Mouse (Mus musculus) frontal cortex, postnatal 36 days (tissue): ENCODE results near the gene Cntrl.
A peak's percentile ranks its signal among the peaks of the same experiment; 100 is the strongest.

Source experiments
- DNase-seq, 2 experiments: peaks; one replicate each; pipeline ENCODE4 v3.0.0; 2022; ENCODE audit warnings: low spot score in 2 of 2

Cntrl gene

DNA sequence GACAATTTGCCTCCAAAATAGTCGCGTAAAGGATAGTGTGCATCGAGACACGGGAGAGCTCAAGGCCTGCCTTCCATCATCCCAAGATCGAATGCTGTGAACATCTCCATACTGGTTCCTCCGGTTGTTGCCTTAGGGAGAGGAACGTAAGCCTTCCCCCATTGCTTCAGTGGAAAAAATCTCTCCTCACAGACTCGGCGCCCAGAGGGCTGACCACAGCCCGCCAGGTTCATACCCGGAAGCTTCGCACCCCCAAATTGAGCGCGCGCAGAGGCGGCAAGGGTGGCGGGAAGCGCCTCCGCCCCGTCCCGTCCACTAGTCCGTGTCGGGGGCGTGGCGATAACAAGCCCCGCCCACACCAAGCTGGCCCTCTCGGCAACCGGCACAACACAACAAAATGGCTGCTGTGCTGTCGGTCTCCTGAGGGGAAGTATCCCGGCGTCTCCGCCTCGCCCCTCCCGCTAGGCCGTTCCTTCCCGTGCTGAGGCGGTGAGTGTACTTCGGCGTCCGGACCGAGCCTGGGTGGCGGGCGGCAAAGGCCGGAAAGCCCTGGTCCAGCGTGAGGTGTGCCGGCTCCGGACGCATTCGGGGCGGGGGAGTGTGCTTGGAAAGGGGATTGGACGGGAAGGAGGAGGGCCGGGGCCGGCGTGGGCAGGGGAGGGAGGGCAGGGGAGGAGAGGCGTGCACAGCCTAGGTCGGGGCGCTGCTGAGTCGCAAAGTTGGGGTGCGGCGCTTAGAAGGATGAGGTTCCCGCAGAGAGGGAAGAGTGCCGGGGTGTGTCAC, at the start of gene Cntrl:
Gene Cntrl, plus strand, starts transcription at position 352 of the 783 bp plus-strand sequence.
- DNase-seq: peak; percentile 94

DNA sequence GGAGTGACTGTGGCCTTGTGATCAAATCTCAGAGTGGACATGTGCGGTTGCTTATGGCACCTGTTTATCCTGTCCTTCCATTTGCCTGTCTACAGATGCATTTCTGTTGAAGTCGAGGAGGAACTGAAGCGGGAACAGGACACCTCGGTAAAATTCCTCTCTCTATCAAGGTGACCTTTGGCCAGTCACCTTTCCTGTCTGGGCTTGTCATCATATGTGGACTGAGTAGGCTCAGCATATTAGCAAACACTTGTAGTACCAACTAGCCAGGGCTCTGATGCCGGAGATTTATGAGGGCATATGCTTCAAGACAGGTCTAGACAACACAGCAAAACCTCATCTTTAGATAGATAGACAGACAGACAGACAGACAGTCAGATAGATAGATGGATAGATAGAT, 49.0 kb upstream of the Cntrl start:
- DNase-seq: no peak

DNA sequence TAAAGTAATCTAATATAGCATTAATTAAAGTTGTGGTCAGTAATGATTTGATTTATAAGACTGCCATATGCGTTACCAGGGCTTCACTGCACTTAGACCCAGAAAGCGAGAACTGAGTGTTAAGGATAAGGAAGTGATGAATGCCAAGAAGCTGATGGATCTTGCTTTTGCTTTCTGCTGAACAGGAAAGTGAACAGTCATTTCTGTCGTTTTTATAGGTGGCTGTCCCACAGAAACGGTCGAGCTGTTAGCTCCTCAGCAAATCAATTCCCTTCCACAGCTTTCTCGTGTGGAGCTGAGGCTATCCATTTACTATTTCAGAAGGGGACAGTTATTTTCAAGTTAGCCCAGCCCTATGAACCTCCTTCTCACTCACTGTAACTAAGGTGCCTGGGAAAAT, 48.4 kb upstream of the Cntrl start:
- no peak for DNase-seq

DNA sequence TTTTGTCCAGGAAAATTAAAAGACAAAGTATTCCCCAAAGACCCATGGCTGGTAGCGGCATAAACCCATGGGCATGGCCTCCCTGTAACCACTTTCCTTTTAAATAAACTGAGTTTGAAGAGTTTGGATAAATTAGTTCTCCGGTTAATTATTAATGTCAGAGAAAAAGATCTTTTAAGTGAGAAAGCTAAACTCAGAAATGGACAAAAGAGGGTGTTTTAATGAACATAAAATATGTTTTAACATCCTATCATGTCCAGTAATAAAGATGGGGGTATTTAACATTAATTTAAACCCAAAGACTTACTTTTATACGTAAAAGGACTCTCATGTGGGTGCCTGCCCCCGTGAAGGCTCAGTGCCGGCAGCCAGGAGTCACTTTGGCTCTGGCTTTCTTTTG, 48.0 kb upstream of the Cntrl start, which contains the start of gene Hc:
Gene Hc, minus strand, starts transcription at position 101 of the 400 bp plus-strand sequence.
- no peak for DNase-seq

DNA sequence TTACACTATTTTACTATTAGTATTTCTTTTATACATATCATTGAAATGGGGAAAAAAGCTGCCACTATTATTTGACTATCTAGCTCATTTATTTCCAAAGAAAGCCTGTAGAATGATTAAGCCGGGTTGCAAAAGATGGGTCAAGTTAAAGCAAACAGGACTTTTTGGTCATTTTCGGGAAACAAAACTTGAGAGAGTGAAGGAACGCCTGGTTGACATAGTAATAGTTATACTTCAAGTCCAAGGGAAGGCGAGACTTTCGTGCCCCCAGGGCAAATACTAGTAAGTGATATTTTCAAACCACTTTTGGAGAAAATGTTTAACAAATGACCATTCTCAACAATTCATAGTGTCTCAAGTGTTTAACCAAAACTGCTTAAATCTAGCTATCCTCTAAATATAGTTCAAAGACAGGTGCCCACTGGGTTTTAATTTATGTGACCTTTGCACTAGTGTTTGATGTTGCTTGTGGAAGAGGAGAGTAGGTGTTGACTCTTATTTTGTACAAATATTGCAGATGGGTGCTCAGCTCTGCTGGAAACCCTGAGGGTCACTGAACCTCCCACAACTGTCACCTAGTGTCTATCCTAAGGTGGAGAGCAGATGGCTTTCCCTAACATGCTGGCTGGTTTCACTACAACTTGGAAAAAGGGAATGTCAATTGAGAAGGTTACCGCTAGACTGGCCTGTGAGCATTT, 45.8 kb upstream of the Cntrl start:
- DNase-seq: no peak

DNA sequence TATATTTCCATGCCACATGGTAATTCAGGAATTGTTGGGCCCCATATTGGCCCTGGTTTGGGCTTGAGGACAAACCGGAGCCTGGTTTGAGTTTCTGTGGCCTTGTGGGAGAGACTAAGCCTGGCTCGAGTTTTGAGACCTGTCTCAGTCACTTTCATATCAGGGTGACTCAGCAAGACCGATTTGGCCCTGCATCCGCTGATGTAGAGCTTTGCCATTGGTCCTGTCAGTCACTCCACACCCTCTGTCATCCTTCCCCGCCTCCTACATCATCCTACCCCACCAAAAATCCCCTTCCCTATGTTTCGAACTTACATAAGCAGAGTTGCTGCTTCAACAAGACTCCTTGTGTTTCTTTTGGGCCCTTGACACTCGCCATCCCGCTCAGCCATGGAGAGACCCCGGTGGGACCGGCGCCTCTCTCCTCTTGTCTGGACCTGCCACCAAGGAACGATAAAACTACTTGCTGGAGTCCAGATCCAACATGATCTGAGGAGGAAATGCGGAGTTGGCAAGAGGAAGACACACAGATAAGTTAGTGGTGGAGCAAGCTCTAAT, 42.7 kb upstream of the Cntrl start:
- no peak for DNase-seq

DNA sequence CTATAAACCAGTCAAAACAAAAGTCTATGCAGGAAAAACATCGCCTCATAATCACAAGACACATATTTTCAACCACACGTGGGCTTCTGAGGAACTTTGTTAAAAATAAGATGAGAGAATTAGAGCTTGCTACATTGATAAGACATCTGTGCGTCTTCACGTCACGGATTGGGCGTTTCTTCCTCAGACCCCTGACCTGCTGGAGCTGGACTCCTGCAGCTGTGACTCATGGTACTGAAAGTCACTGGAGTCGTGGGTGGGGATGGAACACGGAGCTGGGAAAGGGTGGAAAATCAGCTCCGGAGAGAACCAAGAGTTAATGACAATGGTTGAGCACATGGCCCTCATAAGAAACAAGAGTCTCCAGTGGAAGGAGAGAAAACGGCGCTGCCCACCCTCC, 42.2 kb upstream of the Cntrl start:
- DNase-seq: no peak

DNA sequence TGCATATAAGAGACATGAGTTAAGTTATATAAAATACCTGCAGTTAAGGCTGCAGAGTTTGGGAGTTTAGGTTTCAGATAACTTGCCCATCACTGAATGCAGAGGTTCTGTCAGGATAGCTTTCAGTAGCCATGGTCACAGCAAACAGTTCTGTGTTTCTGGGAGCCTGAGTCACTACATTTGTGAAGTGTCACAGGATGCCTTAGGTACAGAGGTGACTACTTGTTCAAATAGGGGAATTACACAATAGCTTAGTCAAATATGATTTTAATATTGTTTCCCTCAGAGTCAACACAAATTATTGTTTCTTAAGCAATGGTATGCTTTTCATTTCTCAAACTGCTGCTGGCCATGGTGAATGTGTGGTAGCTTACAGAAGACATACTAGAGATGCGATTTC, 40.2 kb upstream of the Cntrl start:
- no peak for DNase-seq

DNA sequence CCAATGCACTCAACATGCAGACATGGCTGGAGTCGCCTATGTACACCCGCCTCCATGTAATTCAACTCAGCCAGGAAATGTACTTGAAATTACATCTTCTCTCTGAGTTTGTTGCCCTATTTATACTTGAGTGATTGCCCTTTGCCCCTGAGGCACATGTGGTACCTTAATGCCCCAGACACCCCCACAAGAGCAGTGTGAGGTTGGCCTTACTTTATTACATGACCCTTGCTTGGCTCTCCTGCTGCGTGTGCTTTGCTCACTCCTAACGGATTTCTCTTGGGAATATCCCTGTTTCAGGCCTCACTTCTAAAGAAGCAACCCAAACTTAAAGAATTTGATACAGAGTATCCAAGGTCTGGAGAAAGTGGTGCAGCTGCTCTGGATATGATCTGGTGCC, 39.0 kb upstream of the Cntrl start:
- DNase-seq: no peak

DNA sequence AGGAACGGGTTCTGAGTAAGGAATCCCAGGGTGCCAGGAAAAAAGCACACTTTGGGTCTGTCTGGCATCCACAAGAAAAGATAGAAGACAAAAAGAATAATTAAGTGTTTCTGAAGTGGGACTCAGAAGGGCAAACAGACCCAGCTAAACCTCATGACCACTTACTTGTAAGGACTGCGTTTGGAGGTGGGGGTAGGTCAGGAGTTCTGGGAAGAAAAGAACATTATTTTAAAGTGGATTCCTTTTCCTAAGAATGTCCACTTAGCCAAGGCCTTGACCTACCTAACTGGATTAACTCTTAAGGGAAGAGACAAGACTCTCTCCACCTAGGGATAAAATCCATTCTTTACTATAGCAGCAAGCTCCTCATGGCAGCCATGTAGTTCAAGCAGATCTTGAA, 36.7 kb upstream of the Cntrl start:
- DNase-seq: no peak

DNA sequence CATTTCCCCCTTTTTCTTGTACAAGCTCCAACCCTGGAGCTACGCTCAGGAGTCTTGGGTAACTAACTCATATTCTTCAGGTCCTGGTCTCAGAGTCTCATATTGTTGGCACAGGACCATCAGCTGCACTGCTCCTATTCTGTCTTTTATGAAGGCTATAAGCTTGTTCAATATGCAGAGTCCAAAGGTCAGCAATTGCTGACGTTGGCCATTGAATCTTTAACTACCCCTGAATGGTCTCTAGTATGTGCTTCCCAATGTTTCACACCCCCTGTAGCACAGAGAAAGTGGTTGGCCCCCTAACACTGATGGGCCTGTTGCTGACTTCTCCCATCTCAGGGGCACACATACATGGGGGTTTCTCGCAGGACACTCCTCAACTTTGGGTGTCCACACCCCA, 35.0 kb upstream of the Cntrl start:
- no peak for DNase-seq

DNA sequence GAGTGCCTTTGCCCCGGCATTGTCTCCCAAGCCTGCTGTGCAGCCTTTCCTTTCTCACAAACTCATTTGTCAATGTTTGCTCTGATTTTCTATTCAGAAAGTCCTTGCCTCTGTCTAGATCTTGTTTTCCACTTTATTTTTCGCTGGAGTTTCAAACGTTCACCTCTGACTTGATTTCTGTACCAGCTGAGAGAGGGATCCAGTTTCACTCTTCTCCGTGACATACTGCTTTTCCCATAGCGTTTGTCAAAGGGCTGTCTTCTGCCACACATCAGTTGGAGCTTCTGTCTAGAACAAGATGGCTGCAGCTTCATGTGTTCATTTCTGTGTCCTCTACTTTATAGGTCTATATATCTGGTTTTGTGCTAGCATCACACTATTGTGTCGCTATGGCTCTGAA, 30.1 kb upstream of the Cntrl start:
- no peak for DNase-seq

DNA sequence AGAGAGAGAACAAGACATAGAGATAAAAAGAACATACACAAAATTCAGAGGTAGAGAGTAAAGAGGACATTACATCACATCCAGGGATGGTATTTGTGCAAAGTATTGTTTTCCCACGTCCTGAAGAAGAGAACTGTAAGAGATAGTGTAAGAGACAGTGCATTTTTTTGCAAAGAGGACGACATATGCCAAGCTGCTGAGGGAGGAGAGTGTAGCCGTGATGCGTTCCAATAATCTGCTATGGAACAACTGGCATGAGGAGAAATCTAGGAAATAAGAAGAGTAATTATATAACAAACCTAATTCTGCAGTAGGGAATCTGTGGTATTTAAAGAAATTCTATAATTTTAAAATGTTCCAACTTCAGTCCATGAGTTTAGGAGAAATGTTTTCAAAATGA, 21.9 kb upstream of the Cntrl start:
- peak in 1 of 2 experiments; percentile 26 for DNase-seq

DNA sequence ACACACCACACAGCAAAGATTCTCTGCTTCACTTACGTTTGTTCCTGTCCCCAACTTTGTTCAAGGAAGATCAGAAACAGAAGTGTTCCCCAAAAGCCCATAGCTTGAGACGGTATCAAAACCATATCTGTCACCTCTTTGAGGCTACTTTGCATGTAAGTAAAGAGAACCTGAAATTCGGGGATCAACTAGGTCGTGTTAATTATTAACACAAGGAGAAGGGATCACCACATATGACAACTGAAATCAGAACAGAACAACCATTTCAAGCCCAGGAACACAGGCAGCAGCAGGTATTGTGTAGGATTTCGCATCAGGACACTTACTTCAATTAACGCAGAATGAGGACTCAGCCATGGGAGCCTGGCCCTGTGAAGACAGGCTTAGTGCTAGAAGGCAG, 8.8 kb upstream of the Cntrl start:
- DNase-seq: no peak

DNA sequence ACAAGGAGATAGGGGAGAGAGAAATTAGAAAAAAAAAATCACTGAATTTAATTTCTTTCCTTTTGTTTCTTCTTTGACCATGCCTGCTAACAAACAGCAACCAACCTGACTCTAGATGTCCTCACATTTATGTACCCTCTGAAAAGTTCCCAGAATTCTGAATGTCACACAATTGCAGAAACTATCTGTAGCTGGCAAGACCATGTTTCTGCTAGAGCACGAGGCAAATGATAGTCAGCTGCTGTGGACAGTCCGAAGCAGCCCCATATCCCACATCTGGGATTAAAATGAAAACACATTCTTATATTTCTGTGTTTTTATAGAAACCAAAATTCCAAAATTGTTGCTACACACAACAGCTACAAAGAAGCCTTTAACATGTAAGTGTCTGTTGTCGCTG, 7.8 kb upstream of the Cntrl start, which contains the start of gene AI182371:
Gene AI182371, minus strand, starts transcription at position 101 of the 400 bp plus-strand sequence.
- no peak for DNase-seq

DNA sequence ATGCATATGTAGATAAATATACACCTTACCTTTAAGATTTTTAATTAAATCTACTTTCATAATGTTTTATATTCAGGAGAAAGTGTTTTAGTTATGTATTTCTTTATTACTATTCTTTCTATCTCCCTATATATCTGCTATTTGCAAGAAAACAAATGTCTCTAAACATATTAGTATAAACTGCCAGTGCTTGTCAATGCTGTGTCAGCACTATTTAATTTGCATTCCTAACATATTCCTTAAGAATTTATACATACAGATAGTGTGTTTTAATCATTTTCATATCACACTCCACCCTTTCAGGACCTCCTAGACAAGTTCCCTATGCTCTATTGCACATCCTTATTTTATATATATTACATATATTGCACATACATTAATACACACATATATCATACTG, 6.5 kb upstream of the Cntrl start:
- no peak for DNase-seq

DNA sequence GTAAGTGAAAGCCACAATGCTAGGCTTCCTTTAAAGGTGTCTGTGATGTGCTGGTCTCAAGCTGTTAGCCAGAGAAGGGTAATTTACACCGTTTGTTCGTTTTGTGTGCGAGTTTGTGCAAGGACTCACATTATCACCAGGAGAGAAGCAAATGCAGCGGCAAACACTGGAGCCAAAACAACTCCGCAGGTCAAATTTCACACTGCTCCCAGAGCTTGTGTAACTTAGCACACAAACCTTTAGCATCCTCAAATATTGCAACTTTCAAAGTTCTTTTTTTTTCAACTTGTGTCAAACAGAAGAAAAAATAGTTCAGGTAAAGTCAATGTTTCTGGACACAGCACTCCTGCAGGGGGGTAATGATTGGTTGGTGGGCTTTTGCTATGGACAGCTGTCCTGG, 5.7 kb upstream of the Cntrl start:
- no peak for DNase-seq

DNA sequence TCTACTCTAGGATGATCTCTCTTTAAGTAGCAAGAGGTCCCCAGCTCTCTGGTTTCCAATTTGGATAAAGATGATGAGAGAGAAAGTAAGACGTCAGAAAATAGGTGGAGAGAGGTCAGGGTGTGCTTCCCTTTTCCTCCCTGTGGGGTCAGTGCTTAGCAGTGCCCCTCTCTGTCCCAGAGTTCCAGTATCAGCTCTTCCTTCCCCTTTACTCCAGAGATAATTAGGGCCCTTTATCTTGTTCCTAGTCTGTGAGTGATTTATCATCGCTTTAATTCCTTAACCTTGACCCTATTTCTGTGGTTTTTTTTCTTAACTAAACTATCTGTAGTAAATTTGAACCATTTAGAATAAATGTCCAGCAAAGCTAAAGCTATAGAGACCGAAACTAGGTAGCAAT, 4.4 kb upstream of the Cntrl start:
- no peak for DNase-seq

DNA sequence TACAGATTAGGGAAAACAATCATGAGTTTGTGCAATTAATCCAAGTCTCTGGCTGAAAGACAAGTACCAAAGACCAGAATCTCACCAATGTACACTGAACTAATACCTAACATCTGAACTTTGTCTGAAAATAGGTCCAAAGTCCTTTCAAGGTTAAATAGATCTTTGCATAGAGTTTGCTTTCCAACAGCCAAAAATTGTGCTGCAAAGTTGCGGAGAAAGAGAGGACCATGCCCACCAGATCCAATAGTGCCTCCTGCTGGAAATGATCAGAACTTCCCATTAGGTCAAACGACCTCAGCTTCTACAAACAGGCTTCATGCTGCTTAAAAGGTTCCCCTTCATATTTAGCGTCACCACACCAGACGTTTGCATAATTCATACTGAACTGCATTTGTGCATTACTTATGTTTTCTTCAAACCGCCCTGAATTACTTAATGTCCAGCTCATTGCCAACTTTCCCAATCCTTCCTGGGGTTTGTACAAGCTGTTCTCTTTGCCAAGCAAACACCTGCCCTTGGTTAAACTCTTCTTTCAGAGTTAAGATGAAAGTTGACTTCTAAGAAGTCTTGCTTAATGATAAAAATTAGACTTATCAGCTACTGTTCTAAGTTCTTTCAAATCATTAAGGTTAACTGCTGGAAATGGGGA, 1.2 kb upstream of the Cntrl start:
- DNase-seq: no peak

DNA sequence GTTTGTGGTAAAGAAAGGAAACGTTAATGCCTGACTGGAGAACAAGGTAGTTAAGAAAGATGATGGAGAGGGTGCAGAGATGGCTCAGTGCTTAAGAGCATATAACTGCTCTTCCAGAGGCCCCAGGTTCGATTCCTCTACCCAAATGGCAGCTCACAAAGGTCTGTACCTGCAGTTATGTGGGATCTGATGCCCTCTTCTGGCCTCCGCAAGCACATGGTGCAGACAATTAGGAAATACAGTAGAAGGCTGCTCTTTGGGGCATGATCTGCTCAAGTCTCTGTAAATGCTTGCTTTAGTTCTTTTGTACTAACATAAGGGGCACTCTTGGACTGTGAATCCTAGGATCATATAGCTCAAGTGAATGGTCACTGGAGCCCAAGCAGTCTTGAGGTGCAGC, 580 bp upstream of the Cntrl start:
- DNase-seq: peak; percentile 38 to 52

DNA sequence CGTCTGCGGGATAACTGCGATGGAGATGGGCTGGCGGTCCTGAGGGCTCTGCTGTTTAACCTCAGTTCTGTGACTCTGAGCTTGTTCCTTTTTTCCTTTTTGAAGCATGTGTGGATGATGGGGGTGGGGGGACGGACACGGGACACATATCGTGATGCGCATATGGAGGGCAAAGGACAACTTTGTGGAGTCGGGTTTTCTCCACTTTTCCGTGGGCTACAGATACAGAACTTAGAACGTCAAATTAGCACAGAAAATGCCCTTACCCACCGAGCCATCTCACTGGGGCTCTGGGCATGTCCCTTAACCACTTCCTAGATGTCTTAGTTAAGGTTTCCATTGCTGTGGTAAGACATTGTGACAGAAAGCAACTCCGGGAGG, 622 bp downstream of the Cntrl start:
- DNase-seq: no peak

DNA sequence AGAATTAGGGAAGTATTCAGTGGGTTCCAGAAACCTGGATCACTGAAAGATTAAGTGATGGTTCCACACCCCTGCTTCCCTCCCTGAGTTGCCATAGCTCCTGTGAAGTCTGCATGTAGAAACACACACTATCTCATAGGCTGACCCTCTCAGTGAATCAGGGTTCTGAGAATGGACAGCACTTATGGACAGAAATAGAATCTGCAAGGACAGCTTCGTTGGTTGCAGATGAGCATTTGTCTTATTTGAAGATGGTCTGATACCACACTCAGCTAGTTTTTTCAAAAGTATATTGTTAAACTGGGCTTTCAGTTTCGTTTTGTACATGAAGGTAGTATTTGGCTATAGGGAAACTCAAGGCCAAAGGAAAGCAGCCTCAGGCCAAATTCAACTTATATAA, 1.2 kb downstream of the Cntrl start:
- no peak for DNase-seq

DNA sequence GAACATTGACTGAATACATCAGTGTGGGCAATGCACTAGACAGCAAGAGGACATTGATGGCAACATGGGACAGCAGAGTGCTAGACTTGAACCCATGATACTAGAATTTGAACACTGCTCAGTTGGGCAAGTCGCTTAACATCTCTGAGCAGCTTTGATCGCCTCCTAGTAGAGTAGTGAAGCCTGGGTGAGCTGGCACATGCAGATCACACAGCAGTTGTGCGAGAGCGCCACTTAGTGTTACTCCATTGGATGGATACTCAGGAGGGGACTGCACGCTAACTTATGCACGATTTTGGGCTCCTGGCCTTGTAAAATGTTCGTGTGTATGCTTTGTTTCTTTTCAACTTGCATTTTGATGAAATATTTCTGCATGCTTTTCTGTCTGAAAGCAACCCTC, 15.4 kb downstream of the Cntrl start:
- no peak for DNase-seq
